Mouse (Mus musculus): ENCODE measurements around the gene Caprin1. TPM values are rescaled to one million over a fixed set of nuclear protein-coding genes. Genes with fewer than 3 reads are reported as not detected.

The Caprin1 gene
- polyA plus RNA-seq, 1 experiment: 81.6 TPM

DNA sequence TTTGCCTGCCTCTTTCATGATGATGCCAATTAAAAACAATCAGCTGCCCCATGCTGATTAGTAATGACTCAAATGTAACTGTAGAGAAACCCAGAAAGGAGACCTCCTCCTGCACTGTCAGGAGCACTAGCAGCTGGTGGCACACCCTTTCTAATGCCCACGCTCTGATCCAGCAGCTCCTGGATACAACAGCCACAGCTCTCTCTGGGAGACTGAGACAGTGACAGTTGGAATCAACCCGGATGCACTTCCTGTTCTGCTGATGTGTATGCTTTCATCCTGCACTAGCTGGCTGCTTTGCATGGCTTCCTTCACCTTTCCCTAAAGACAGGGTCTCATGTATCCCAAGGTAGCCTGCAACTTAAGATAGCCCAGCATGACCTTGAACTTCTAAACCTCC, 51.4 kb downstream of the Caprin1 start:
- no peak overlapping the region for H3K4me3 ChIP-seq (replicated peaks; ENCODE audit: extremely low read depth, low read depth, low read length)
- 65% methylated on average over 2 of the region's 2 CpGs for WGBS
- H3K4me1 ChIP-seq (ENCODE audit: control insufficient read depth, insufficient read depth, low read length): no peaks in the 10 kb centered on the region
- DNase-seq: no peak
- TF ChIP-seq POLR2A (IDR thresholded peaks at IDR 0.05; ENCODE audit: borderline replicate concordance, extremely low read depth, low read depth, low read length) (no peak), CTCF (IDR thresholded peaks at IDR 0.05; ENCODE audit: insufficient read depth, low read length) (no peak)

DNA sequence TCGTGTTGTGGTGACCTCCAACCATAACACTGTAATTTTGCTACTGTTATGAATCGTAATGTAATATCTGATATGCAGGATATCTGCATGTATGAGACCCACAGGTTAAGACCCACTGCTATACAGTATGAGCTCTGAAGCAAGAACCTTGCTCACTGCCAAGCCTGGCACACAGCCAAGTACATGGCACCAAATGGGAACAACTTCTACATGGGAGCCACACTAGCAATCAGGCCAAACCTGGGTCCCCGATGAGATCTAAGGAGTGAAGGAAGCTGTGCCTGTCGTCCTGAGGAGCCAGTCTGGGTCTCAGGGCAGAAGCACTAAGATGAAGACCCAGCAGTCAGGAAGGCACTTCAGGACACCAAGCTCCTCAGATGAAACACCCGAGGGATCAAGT, 52.0 kb downstream of the Caprin1 start:
- 87% methylated on average over 5 of the region's 5 CpGs for WGBS
- DNase-seq: no peak
- Histone ChIP-seq H3K4me3 (replicated peaks; ENCODE audit: extremely low read depth, low read depth, low read length) (no peak overlapping the region), H3K4me1 (ENCODE audit: control insufficient read depth, insufficient read depth, low read length) (no peaks in the 10 kb centered on the region)
- TF ChIP-seq CTCF (IDR thresholded peaks at IDR 0.05; ENCODE audit: insufficient read depth, low read length) (no peak), POLR2A (IDR thresholded peaks at IDR 0.05; ENCODE audit: borderline replicate concordance, extremely low read depth, low read depth, low read length) (no peak)

DNA sequence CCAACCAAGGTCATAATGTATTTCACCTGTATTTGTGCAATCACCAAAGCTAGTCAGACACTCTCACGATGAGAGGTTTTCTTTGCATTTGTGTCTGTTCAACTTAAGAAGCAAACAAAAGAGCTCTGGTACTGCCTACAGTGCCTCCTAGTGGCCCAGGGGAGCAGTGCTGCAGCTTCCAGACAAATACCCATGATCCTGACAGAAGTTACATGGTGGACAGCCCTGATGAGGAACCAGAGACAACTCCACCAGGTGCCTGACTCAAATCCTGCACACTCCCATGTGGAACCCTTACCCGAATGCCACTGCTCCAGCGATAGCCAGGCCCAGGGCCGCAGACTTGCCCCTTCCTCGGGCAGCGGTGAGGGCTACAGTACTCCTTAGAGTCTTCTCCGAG, 53.5 kb downstream of the Caprin1 start:
- WGBS: 81% methylated on average over 7 of the region's 7 CpGs
- TF ChIP-seq CTCF (IDR thresholded peaks at IDR 0.05; ENCODE audit: insufficient read depth, low read length): peak; percentile 90
- TF ChIP-seq POLR2A (IDR thresholded peaks at IDR 0.05; ENCODE audit: borderline replicate concordance, extremely low read depth, low read depth, low read length): no peak

DNA sequence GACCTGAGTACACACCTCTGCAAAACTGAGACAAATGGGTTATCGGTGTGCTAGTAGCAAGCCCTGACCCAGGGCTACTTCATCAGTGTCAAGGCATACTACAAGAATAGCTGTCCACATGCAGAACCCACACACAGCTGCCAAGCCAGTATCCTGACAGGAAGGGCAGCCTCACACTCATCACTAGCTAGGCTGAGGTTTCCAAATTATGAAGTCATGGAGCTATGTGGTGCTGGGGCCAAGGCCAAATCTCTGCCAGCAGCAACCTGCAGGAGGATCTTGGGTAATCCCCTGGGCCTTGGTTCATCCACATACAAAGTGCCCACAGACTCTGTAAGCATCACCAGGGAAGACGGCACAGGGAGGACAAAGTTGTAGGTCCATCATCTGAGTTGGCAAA, 53.9 kb downstream of the Caprin1 start:
- no peaks in the 10 kb centered on the region for H3K4me1 ChIP-seq (ENCODE audit: control insufficient read depth, insufficient read depth, low read length)
- no peak overlapping the region for H3K4me3 ChIP-seq (replicated peaks; ENCODE audit: extremely low read depth, low read depth, low read length)
- no peak for DNase-seq
- 85% methylated on average over 2 of the region's 2 CpGs for WGBS
- no peak for TF ChIP-seq POLR2A (IDR thresholded peaks at IDR 0.05; ENCODE audit: borderline replicate concordance, extremely low read depth, low read depth, low read length)
- TF ChIP-seq CTCF (IDR thresholded peaks at IDR 0.05; ENCODE audit: insufficient read depth, low read length): no peak

More for the DNA sequence above, 53.5 kb downstream of the Caprin1 start:
- Histone ChIP-seq H3K4me3 (replicated peaks; ENCODE audit: extremely low read depth, low read depth, low read length) (no peak overlapping the region), H3K4me1 (ENCODE audit: control insufficient read depth, insufficient read depth, low read length) (no peaks in the 10 kb centered on the region)
- DNase-seq: peak; percentile 54

DNA sequence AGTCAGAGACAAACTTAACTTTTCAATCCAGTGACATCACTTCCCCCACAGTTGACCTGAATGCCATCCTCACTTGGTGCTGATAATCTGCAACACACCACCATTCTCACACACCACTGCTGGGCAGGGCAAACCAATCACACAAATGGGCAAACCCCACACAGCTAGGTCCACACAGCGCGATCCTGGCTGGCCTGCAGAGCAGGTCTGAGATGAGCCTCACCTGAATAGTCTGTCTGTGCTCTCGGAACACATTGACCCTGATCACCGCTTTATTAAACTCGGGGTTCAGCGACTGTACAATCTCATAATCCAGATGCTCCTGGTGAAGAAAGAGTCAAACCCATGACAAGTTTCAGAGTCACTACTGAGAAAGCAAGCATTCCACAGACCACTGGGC, 54.6 kb downstream of the Caprin1 start:
- Histone ChIP-seq H3K4me3 (replicated peaks; ENCODE audit: extremely low read depth, low read depth, low read length) (no peak overlapping the region), H3K4me1 (ENCODE audit: control insufficient read depth, insufficient read depth, low read length) (no peaks in the 10 kb centered on the region)
- 99% methylated on average over 6 of the region's 6 CpGs for WGBS
- DNase-seq: no peak
- TF ChIP-seq CTCF (IDR thresholded peaks at IDR 0.05; ENCODE audit: insufficient read depth, low read length) (no peak), POLR2A (IDR thresholded peaks at IDR 0.05; ENCODE audit: borderline replicate concordance, extremely low read depth, low read depth, low read length) (no peak)

DNA sequence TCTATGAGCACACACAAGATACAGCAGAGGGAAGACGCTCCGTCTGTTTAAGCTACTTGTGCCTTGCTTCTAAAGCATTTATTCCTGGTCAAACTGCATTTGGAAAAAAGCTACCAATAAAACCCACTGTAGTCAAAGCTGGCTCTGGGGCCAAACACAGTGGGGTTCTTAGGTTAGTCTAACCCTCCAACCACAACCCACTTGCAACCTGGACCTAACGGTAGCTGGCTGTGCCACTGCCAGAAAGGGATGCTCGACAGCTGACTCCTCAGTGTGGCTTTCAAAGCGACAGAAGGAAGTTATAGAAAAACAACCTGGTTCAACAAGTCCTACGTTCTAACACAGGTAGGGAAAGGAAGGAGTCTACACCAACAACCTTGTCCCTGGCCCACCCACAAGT, 66.0 kb downstream of the Caprin1 start:
- DNase-seq: no peak
- Histone ChIP-seq H3K4me1 (ENCODE audit: control insufficient read depth, insufficient read depth, low read length) (no peaks in the 10 kb centered on the region), H3K4me3 (replicated peaks; ENCODE audit: extremely low read depth, low read depth, low read length) (no peak overlapping the region)
- WGBS: 93% methylated on average over 6 of the region's 6 CpGs
- TF ChIP-seq POLR2A (IDR thresholded peaks at IDR 0.05; ENCODE audit: borderline replicate concordance, extremely low read depth, low read depth, low read length): no peak
- no peak for TF ChIP-seq CTCF (IDR thresholded peaks at IDR 0.05; ENCODE audit: insufficient read depth, low read length)

DNA sequence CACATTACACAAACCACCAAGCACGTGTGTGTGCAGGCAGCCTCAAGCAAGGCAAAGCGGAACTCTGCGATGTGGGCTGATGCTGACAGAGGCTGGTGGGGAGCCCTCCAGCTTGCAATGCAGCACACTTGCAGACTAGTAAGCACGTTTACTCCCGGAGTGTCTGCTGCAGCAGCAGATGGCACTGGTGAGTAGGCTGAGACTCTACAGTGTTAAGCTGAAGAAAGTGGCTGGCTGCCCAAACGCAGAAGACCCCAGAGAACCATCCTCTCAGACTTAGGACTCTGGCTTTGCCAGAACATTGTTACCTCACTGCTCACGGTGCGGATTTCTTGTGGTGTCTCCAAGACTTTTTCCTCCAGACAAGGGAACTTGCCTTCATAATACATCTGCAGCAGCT, 66.5 kb downstream of the Caprin1 start:
- no peak overlapping the region for H3K4me3 ChIP-seq (replicated peaks; ENCODE audit: extremely low read depth, low read depth, low read length)
- 88% methylated on average over 8 of the region's 8 CpGs for WGBS
- H3K4me1 ChIP-seq (ENCODE audit: control insufficient read depth, insufficient read depth, low read length): no peaks in the 10 kb centered on the region
- no peak for TF ChIP-seq POLR2A (IDR thresholded peaks at IDR 0.05; ENCODE audit: borderline replicate concordance, extremely low read depth, low read depth, low read length)
- TF ChIP-seq CTCF (IDR thresholded peaks at IDR 0.05; ENCODE audit: insufficient read depth, low read length): no peak
- DNase-seq: no peak

DNA sequence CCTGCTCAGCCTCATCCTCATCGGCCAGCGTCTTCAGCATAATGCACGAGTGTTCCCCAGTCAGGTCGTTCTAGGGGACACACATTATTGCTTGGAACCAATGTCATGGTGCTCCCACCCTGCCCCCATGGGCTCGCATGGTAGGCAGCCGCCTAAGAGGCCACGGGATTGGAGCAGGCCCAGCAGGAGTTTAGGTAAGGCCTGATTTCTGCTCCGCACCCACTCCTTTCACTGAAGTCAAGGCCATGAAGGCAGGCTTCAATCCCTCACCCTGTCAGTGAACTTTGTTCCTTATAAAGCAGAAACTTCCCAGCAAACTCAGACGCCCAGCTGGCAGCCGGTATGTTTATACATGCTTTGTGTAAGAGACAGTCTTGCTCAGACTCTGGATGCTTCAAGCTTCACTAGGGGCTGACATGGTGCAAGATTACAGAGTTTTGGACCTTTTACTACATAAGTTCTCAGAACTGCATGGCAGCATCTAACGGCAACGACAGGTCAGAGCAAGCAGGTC, 69.4 kb downstream of the Caprin1 start:
- H3K4me1 ChIP-seq (ENCODE audit: control insufficient read depth, insufficient read depth, low read length): no peaks in the 10 kb centered on the region
- WGBS: 77% methylated on average over 12 of the region's 12 CpGs
- TF ChIP-seq POLR2A (IDR thresholded peaks at IDR 0.05; ENCODE audit: borderline replicate concordance, extremely low read depth, low read depth, low read length) (no peak), CTCF (IDR thresholded peaks at IDR 0.05; ENCODE audit: insufficient read depth, low read length) (no peak)
- H3K4me3 ChIP-seq (replicated peaks; ENCODE audit: extremely low read depth, low read depth, low read length): no peak overlapping the region
- DNase-seq: no peak

DNA sequence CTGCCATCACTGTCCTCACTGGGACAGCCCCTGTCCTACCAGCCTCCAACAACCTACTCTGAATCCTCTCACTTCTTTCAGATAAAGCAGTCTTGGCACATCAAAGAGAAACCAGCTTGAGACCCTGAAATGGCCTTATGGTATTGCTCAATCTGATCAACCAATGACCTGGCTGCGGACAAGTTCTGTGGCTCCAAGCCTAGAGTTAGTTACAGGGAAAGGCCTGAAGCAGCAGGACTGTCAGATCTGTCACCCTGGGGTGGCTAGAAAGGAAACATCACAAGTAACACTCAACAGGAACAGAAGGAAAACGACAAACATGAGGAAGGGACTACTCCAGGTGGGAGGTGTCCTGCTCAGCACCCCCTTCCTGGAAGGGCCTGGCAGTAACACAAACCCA, 72.9 kb downstream of the Caprin1 start:
- no peak for DNase-seq
- Histone ChIP-seq H3K4me1 (ENCODE audit: control insufficient read depth, insufficient read depth, low read length) (no peaks in the 10 kb centered on the region), H3K4me3 (replicated peaks; ENCODE audit: extremely low read depth, low read depth, low read length) (no peak overlapping the region)
- WGBS: 75% methylated on average over 2 of the region's 2 CpGs
- TF ChIP-seq POLR2A (IDR thresholded peaks at IDR 0.05; ENCODE audit: borderline replicate concordance, extremely low read depth, low read depth, low read length) (no peak), CTCF (IDR thresholded peaks at IDR 0.05; ENCODE audit: insufficient read depth, low read length) (no peak)

DNA sequence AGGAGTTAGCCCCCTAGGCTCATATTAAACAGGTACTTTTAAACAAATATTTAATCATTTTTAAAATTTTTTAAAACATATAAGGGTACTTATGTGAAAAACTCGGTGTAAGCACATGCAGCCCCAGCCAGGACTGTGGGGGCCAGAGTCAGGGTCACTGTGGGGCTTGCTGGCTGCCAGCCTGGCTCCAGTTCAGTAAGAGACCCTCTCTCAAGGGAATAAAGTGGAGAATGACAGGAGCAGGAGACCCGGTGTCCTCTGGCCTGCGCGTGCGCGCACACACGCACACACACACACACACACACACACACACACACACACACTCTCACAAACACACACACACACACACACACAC, 78.2 kb downstream of the Caprin1 start:
- H3K4me3 ChIP-seq (replicated peaks; ENCODE audit: extremely low read depth, low read depth, low read length): no peak overlapping the region
- WGBS: 83% methylated on average over 7 of the region's 7 CpGs
- no peaks in the 10 kb centered on the region for H3K4me1 ChIP-seq (ENCODE audit: control insufficient read depth, insufficient read depth, low read length)
- no peak for TF ChIP-seq POLR2A (IDR thresholded peaks at IDR 0.05; ENCODE audit: borderline replicate concordance, extremely low read depth, low read depth, low read length)
- no peak for TF ChIP-seq CTCF (IDR thresholded peaks at IDR 0.05; ENCODE audit: insufficient read depth, low read length)
- DNase-seq: no peak

All from lung, adult 2 months (tissue).